Mouse (Mus musculus) testis, adult 2 months (tissue): Measurements from ENCODE around the gene Itgb7.

Source experiments
- CTCF ChIP-seq: fragments of 200-500 bp; IDR thresholded peaks from 2 replicates; pipeline ENCODE4 v1.5.1; 2012; ENCODE audit warnings: low read depth, mild to moderate bottlenecking, inconsistent platforms, low read length, moderate library complexity; ENCODE audit not compliant: control insufficient read depth, insufficient read depth, insufficient replicate concordance
- POLR2A ChIP-seq: fragments of 200-500 bp; IDR thresholded peaks from 2 replicates; pipeline ENCODE4 v1.6.1; 2012; ENCODE audit warnings: low read depth, mild to moderate bottlenecking, inconsistent platforms, low read length, moderate library complexity; ENCODE audit not compliant: control insufficient read depth

DNA sequence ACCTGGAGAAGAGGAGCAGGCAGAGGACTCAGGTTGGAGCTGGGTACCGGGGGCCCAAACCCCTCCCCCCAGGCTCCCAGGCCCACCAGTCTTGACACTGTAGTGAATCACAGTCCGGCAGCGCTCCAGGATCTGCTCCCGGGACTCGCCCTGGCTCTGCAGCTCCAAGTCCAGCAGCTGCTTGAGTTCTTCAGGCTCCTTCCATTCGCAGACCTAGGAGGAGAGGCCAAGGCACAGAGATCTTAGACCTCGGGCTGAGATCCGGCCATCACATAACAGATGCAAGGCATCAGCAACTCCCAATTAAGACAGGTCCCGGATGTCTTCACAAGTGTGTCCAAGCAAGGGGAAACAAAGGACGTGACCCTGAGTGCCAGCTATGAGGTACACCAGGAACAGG, 43.6 kb downstream of the Itgb7 start:
- TF ChIP-seq CTCF (no peak), POLR2A (no peak)
